Mouse (Mus musculus) CH12.LX (cell line): ENCODE results near the gene Skap1. TPM values are rescaled to one million over a fixed set of nuclear protein-coding genes. Genes with fewer than 3 reads are reported as not detected.

Experiments used
- DNase-seq: peaks from one replicate; pipeline ENCODE4 v3.0.0-alpha.2; 2013; ENCODE audit errors: extremely low read depth
- H3K27ac ChIP-seq: 2 replicates; pipeline ENCODE4 v1.5.1; 2012; ENCODE audit warnings: low read depth, mild to moderate bottlenecking, control low read depth, moderate library complexity; ENCODE audit not compliant: insufficient read depth
- H3K27me3 ChIP-seq: replicated peaks from 2 replicates; pipeline ENCODE3; 2012; ENCODE audit warnings: inconsistent platforms
- H3K36me3 ChIP-seq, 2 experiments: replicated peaks in 1 of 2; 2 replicates each; pipeline versions ENCODE3 to v1.6.1; 2012; ENCODE audit warnings: inconsistent platforms in 1 of 2, low read length in 1 of 2, mild to moderate bottlenecking in 1 of 2, mixed read lengths in 1 of 2, moderate library complexity in 1 of 2; ENCODE audit not compliant: control insufficient read depth in 1 of 2, insufficient read depth in 1 of 2
- H3K4me1 ChIP-seq, 2 experiments: 2 replicates each; pipeline ENCODE4 v1.6.1; 2012; ENCODE audit warnings: inconsistent platforms in 1 of 2, moderate library complexity in 1 of 2; ENCODE audit not compliant: insufficient read depth in 2 of 2, control insufficient read depth in 1 of 2
- H3K4me2 ChIP-seq: 2 replicates; pipeline ENCODE4 v1.6.1; 2012; ENCODE audit warnings: low read depth, mild to moderate bottlenecking, control low read depth; ENCODE audit not compliant: poor library complexity, insufficient read depth, severe bottlenecking
- H3K4me3 ChIP-seq, 3 experiments: fragments of 150-350 bp in 1 of 3; sonication (generic) in 1 of 3; replicated peaks in 1 of 3; 2 replicates each; pipeline versions ENCODE3 to v1.5.1; 2011 to 2012; ENCODE audit warnings: low read depth in 2 of 3, low read length in 2 of 3, mild to moderate bottlenecking in 2 of 3, moderate library complexity in 2 of 3, control low read depth in 1 of 3, improper control_type of control experiment in 1 of 3, inconsistent platforms in 1 of 3, mixed read lengths in 1 of 3; ENCODE audit not compliant: poor library complexity in 1 of 3
- H3K79me2 ChIP-seq: replicated peaks from 2 replicates; pipeline ENCODE4 v1.6.1; 2012; ENCODE audit warnings: mild to moderate bottlenecking, moderate library complexity; ENCODE audit not compliant: control insufficient read depth, poor library complexity, insufficient read depth, severe bottlenecking; ENCODE audit errors: extremely low read depth
- H3K9ac ChIP-seq: 2 replicates; pipeline ENCODE4 v1.6.1; 2012; ENCODE audit warnings: low read depth, mild to moderate bottlenecking, control low read depth, moderate library complexity; ENCODE audit not compliant: insufficient read depth
- H3K9me3 ChIP-seq: replicated peaks from 2 replicates; pipeline ENCODE3; 2012; ENCODE audit warnings: low read length, inconsistent platforms, mixed read lengths
- BHLHE40 ChIP-seq: IDR thresholded peaks from 2 replicates; pipeline ENCODE4 v1.6.1; 2011; ENCODE audit warnings: mild to moderate bottlenecking, low read depth, low read length, improper control_type of control experiment
- E2F4 ChIP-seq: IDR thresholded peaks from 2 replicates; pipeline ENCODE4 v1.6.1; 2011; ENCODE audit warnings: low read depth, low read length, improper control_type of control experiment; ENCODE audit not compliant: insufficient replicate concordance
- ELF1 ChIP-seq: IDR thresholded peaks from 2 replicates; pipeline ENCODE4 v1.6.1; 2014; ENCODE audit warnings: low read depth, mild to moderate bottlenecking, inconsistent platforms, low read length, improper control_type of control experiment
- GABPA ChIP-seq: IDR thresholded peaks from 2 replicates; pipeline ENCODE4 v1.6.1; 2012; ENCODE audit warnings: low read depth, low read length, improper control_type of control experiment, inconsistent platforms; ENCODE audit not compliant: insufficient replicate concordance
- HCFC1 ChIP-seq: IDR thresholded peaks from 2 replicates; pipeline ENCODE4 v1.6.1; 2012; ENCODE audit warnings: low read depth, mild to moderate bottlenecking, inconsistent platforms, low read length, improper control_type of control experiment
- IRF4 ChIP-seq: IDR thresholded peaks from 2 replicates; pipeline ENCODE4 v1.6.1; 2014; ENCODE audit warnings: low read depth, mild to moderate bottlenecking, inconsistent platforms, low read length, improper control_type of control experiment
- JUN ChIP-seq: IDR thresholded peaks from 2 replicates; pipeline ENCODE4 v1.6.1; 2011; ENCODE audit warnings: low read depth, mild to moderate bottlenecking, low read length, improper control_type of control experiment, moderate library complexity; ENCODE audit not compliant: insufficient read depth
- JUND ChIP-seq: conservative IDR thresholded peaks from 2 replicates; pipeline ENCODE4 v1.6.1; 2011; ENCODE audit warnings: low read depth, low read length, improper control_type of control experiment
- MXI1 ChIP-seq: IDR thresholded peaks from 2 replicates; pipeline ENCODE4 v1.6.1; 2011; ENCODE audit warnings: mild to moderate bottlenecking, low read depth, low read length, improper control_type of control experiment
- MYC ChIP-seq: IDR thresholded peaks from 2 replicates; pipeline ENCODE4 v1.6.1; 2011; ENCODE audit warnings: low read depth, mild to moderate bottlenecking, improper control_type of control experiment, low read length
- NELFE ChIP-seq: IDR thresholded peaks from 2 replicates; pipeline ENCODE4 v1.6.1; 2011; ENCODE audit warnings: low read depth, low read length, improper control_type of control experiment
- NRF1 ChIP-seq: IDR thresholded peaks from 2 replicates; pipeline ENCODE4 v1.6.1; 2014; ENCODE audit warnings: low read depth, mild to moderate bottlenecking, inconsistent platforms, low read length, improper control_type of control experiment, moderate library complexity
- POLR2A ChIP-seq: IDR thresholded peaks from 2 replicates; pipeline ENCODE4 v1.6.1; 2011; ENCODE audit warnings: low read depth, mild to moderate bottlenecking, improper control_type of control experiment, low read length
- POLR2AphosphoS2 ChIP-seq: IDR thresholded peaks from 2 replicates; pipeline ENCODE4 v1.6.1; 2011; ENCODE audit warnings: low read depth, low read length, improper control_type of control experiment
- RCOR1 ChIP-seq: conservative IDR thresholded peaks from 2 replicates; pipeline ENCODE4 v1.6.1; 2012; ENCODE audit warnings: low read depth, mild to moderate bottlenecking, inconsistent platforms, low read length, improper control_type of control experiment
- TBP ChIP-seq: conservative IDR thresholded peaks from 2 replicates; pipeline ENCODE4 v1.6.1; 2011; ENCODE audit warnings: low read depth, low read length, improper control_type of control experiment
- TCF12 ChIP-seq: IDR thresholded peaks from 2 replicates; pipeline ENCODE4 v1.6.1; 2014; ENCODE audit warnings: low read depth, mild to moderate bottlenecking, inconsistent platforms, low read length, improper control_type of control experiment
- USF2 ChIP-seq: conservative IDR thresholded peaks from 2 replicates; pipeline ENCODE4 v1.6.1; 2011; ENCODE audit warnings: low read depth, low read length, improper control_type of control experiment
- ZC3H11A ChIP-seq: IDR thresholded peaks from 2 replicates; pipeline ENCODE4 v1.6.1; 2012; ENCODE audit warnings: low read depth, mild to moderate bottlenecking, inconsistent platforms, low read length, improper control_type of control experiment
- ZNF384 ChIP-seq: IDR thresholded peaks from 2 replicates; pipeline ENCODE4 v1.6.1; 2012; ENCODE audit warnings: low read depth, low read length, improper control_type of control experiment, inconsistent platforms
- dilution Hi-C: fragments of 300-500 bp; cut with MboI; formaldehyde crosslinking; loops from 2 replicates; pipeline ENCODE4 v1.14.3; 2020; ENCODE audit warnings: low sequenced_read_pairs; ENCODE audit not compliant: extremely low pct_unique_long_range_greater_than_20kb, extremely low pct_ligation_motif_present
- in situ Hi-C: fragments of 300-500 bp; cut with MboI; formaldehyde crosslinking; loops from 3 replicates; pipeline ENCODE4 v1.14.3; 2019; ENCODE audit warnings: low sequenced_read_pairs, low pct_ligation_motif_present, low pct_unique_long_range_greater_than_20kb, mixed read lengths
- polyA plus RNA-seq: library from polyadenylated mRNA; unstranded; fragments of >175 nt; gene quantifications from 2 replicates; pipeline ENCODE4 v1.2.1, GENCODE M21; 2012; ENCODE audit warnings: low read depth; ENCODE audit not compliant: insufficient read length
- total RNA-seq, 2 experiments: library from RNA; depleted of rRNA; stranded (reverse); fragments of 300-350 nt in 1 of 2; fragments of >200 nt in 1 of 2; gene quantifications; 2 replicates each; pipeline ENCODE4 v1.2.3; 2012 to 2014

Gene Skap1
- total and polyA plus RNA-seq, 3 experiments: not detected

GRCm38 (mm10) chr11:96465426-96466056, 1.1 kb downstream of the Skap1 start:
- H3K27me3 ChIP-seq: peaks cover 61% of the 10 kb centered on the region
- no peak overlapping the region for H3K4me3 ChIP-seq
- no peaks in the 10 kb centered on the region for H3K79me2 ChIP-seq
- H3K27ac ChIP-seq: no peak overlapping the region
- DNase-seq: no peak
- no peaks in the 10 kb centered on the region for H3K4me1 ChIP-seq
- in situ Hi-C loops: no loop called here
- no peak for TF ChIP-seq POLR2AphosphoS2
- TF ChIP-seq ZNF384: no peak
- no peak for TF ChIP-seq MXI1
- no peak for TF ChIP-seq GABPA
- TF ChIP-seq ELF1: no peak
- no peak for TF ChIP-seq RCOR1
- no peak for TF ChIP-seq MYC
- no peak for TF ChIP-seq POLR2A
- TF ChIP-seq JUN: no peak
- dilution Hi-C loops: no loop called here
- no peak overlapping the region for H3K9ac ChIP-seq
- no peaks in the 10 kb centered on the region for H3K36me3 ChIP-seq
- H3K9me3 ChIP-seq: no peaks in the 10 kb centered on the region
- H3K4me2 ChIP-seq: no peak overlapping the region

- H3K9me3 ChIP-seq: no peaks in the 10 kb centered on the region
- no peak overlapping the region for H3K9ac ChIP-seq
- H3K27me3 ChIP-seq: peaks cover 61% of the 10 kb centered on the region
- H3K4me3 ChIP-seq: no peak overlapping the region
- no peak overlapping the region for H3K4me2 ChIP-seq
- H3K27ac ChIP-seq: no peak overlapping the region
- no peaks in the 10 kb centered on the region for H3K4me1 ChIP-seq
- dilution Hi-C loops (no loop called here), in situ Hi-C loops (no loop called here)
- TF ChIP-seq ZNF384: no peak
- TF ChIP-seq TBP: no peak
- no peak for TF ChIP-seq TCF12
- no peak for TF ChIP-seq BHLHE40
- TF ChIP-seq USF2: no peak
- no peak for TF ChIP-seq ZC3H11A
- TF ChIP-seq E2F4: no peak
- TF ChIP-seq IRF4: no peak
- TF ChIP-seq JUND: no peak
- no peak for TF ChIP-seq NRF1
- no peak for TF ChIP-seq NELFE
- TF ChIP-seq POLR2A: no peak
- TF ChIP-seq HCFC1: no peak
- no peaks in the 10 kb centered on the region for H3K79me2 ChIP-seq
- no peaks in the 10 kb centered on the region for H3K36me3 ChIP-seq
- no peak for DNase-seq
Measured at GRCm38 (mm10) chr11:96466382-96466781, 2.0 kb downstream of the Skap1 start.
